Mouse (Mus musculus) layer of hippocampus, adult 8-10 months (tissue): ENCODE results near the gene Zfp800. TPM values are rescaled to one million over a fixed set of nuclear protein-coding genes. Genes with fewer than 3 reads are reported as not detected.
A peak's percentile ranks its signal among the peaks of the same experiment; 100 is the strongest.

Experiments used
- DNase-seq, 2 experiments: peaks; one replicate each; pipeline ENCODE4 v3.0.0; 2022; ENCODE audit warnings: low spot score in 2 of 2
- total RNA-seq, 4 experiments: library from RNA; stranded (reverse); gene quantifications; 2 replicates each; pipeline ENCODE4 v1.2.4; 2022

Gene Zfp800
- total RNA-seq, 4 experiments from 2014 or later, result 20.6 to 27.7 (median 24.6) TPM

DNA sequence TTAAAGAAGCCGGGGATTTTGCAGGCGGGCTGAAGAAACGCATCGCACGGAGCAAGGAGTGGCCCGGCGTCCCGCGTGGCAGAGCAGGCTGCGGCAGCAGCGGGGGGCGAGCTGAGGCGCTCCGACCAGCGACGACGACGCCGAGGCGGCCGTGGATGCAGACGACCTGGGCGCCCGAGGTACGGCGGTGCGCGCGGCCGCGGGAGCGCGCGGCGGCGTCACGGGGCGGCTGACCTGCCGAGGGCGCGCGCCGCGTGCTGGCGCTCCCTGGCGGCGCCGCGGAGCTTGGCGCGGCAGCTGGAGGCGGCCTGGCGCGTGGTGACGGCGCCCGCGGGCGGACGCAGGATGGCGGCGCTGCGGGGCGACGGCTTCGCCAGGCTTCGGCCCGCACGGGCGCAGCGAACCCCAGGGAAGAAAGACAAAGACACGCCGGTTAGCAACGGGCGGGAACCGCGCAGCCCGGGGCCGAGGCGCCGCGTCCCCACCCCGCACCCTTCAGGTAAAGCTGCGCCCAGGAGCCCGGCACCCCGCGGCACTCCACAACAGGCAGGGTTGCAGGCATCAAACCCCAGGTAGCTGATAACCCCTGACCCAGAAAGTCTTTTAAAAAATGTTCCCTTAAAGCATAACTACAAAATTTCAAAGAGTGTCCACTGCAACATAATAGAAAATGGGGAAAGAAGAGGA, 182.4 kb downstream of the Zfp800 start:
- DNase-seq, result peak; percentile 13 to 65

DNA sequence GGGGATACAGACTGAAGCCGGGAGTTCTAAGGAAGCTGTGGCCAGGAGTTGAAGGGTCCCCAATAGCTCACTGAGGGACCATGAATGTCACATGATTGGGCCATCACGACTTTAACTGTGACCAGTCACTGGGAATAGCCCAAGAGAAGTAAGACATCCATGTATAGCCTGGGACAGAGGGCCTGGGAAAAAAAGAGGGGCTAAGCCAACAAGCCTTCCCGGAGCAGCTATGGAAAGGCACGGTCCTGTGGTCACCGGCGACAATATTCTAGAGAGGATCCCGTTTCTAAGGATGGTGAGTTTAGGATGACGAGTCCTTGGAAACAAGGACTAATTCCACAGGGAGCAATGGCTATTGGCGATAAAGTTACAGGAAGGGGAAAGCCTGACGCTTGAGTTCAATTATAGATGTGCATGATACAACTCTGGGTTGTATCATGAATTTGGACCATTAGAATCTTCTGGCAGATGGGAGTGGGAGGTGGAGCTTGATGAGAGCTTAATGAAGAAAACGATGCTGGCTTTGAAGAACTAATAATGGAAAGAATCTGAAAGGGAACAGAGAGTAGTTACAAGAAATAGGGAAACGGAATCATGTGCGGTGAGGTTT, 183.0 kb downstream of the Zfp800 start:
- no peak for DNase-seq

DNA sequence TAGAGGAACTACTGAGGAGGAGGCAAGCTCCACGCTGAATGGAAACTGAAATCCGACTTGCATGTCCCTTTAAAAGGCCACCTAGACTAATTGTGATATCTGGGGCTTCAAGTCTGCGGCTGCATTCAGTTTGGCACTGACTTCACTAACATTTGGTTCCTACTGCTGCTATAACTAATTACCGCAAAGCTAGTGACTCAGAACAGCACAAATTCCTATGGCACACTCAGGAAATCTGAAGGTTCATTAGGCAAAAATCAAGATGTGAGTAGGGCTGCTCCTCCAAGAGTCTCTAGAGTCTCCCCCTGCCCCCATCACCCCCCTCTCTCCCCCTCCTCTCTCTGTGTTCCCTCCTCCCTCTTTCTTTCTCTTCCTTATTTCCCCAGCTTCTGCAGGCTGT, 194.4 kb downstream of the Zfp800 start:
- no peak for DNase-seq

DNA sequence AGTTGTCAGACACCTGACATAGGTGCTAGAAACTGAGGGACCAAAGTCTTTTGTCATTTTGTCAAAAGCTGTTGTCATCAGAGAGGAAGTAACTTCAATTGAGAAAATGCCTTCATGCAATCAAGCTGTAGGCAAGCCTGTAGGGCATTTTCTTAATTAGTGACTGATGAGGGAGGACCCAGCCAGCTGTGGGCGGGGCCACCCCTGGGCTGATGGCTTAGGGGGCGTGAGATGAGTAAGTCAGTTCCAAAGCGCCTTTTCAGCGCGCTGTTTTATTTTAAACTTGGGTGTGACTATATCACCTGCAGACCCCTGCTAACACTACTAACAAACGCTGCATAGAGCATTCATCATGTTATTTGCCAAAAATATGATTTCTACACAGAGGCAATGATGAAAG, 195.0 kb downstream of the Zfp800 start:
- DNase-seq, result no peak

DNA sequence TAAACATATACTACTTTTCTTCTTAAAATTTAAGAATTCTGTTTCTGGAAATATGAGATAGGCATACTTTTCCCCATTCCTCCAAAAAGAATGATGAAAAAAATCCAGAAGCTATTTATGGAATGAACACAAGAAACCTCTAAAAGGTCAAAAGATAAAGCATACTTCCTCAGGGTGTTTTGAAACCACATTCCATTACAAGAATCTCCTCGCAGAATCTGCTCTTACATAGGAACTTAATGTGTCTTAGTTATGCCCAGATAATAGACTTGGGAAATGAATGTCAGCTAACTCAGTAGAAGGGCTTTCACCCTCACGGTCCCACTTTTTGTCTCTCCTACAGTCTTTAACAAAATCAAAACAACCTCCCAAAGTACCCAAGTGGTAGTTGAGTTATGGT, 203.9 kb downstream of the Zfp800 start:
- DNase-seq, result no peak

DNA sequence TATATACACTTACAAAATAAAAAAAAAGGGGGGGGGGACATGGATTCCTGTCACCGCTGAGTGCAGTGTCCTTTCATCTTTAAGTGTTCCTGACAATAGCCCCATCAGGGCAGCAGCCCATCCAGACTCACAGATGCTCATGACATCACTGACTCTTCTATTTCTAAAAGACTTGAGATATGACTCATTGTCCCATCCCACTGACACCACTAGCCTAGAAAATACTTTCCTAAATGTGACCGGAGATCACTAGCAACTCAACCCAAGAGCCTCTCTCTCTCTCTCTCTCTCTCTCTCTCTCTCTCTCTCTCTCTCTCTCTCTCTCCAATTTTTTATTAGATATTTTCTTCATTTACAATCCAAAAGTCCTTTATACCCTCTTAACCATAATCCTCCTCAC, 205.9 kb downstream of the Zfp800 start:
- no peak for DNase-seq

Other genes starting within 250 kb of the Zfp800 start
- gene Arf5, start 25.6 kb upstream of the Zfp800 start, total RNA-seq, result 100 to 1,000 TPM; 233 to 249 (median 241) TPM
- gene Fscn3, start 29.8 kb upstream of the Zfp800 start, total RNA-seq, result not detected
- gene Gcc1, start 30.4 kb upstream of the Zfp800 start, total RNA-seq, result 10 to 100 TPM; 16.3 to 20.5 (median 18.9) TPM
- gene Pax4, start 51.3 kb upstream of the Zfp800 start, total RNA-seq, result not detected
- 100 to 1,000 TPM; 101 to 116 (median 115) TPM for gene Snd1, start 77.1 kb upstream of the Zfp800 start, total RNA-seq